Mouse (Mus musculus): ENCODE data around the gene Akt1s1. TPM values are rescaled to one million over a fixed set of nuclear protein-coding genes. Genes with fewer than 3 reads are reported as not detected.
"Not testable (repeated sequence)": the region's sequence is repeated elsewhere in the genome, so short reads cannot be mapped to it uniquely, and the experiment has no call there.

Gene Akt1s1
- polyA plus RNA-seq, 2 experiments, result 10.0 to 25.8 TPM

- TF ChIP-seq EP300 (IDR thresholded peaks at IDR 0.05; ENCODE audit: low read depth) (peak; percentile 42), CTCF (IDR thresholded peaks at IDR 0.05; ENCODE audit: low read depth) (no peak)
- Histone ChIP-seq H3K9ac (replicated peaks) (peak within 1 kb of the TSS; percentile 74), H3K27me3 (ENCODE audit: control insufficient read depth, insufficient read depth, low read length) (no peaks in the 10 kb centered on the region), H3K36me3 (replicated peaks; ENCODE audit: control insufficient read depth, insufficient read depth, low read depth) (no peaks in the 10 kb centered on the region; the same call in 1 of the 2 replicates), H3K27ac (peak within 1 kb of the TSS; percentile 75), H3K4me2 (ENCODE audit: low read depth) (peak within 1 kb of the TSS; percentile 86), H3K9me3 (ENCODE audit: control insufficient read depth, low read length) (no peaks in the 10 kb centered on the region), H3K4me3 (ENCODE audit: insufficient read depth in 1 of 2, low read depth in 2 of 2, low read length in 2 of 2) (peak within 1 kb of the TSS; percentile 52 to 69), H3K4me1 (replicated peaks; ENCODE audit: control insufficient read depth in 2 of 2, insufficient read depth in 2 of 2, low read length in 1 of 2) (peaks cover 6 to 20% of the 10 kb centered on the region in 2 experiments)
- peak; percentile 77 to 83 (median 78) for DNase-seq (ENCODE audit: low read depth in 3 of 3, low spot score in 3 of 3)
- ATAC-seq (ENCODE audit: insufficient read depth), result peak; percentile 86
- 9% methylated on average over 29 of the region's 29 CpGs for WGBS (ENCODE audit: insufficient replicate concordance)
These were observed 21.1 kb downstream of the Akt1s1 start, which contains the start of gene Ptov1 for GRCm38 (mm10) chr7:44869697-44870528. Gene Ptov1 (minus strand): TSS chr7:44869788.

- Histone ChIP-seq H3K4me3 (ENCODE audit: insufficient read depth in 1 of 2, low read depth in 2 of 2, low read length in 2 of 2) (no peak overlapping the region), H3K9ac (replicated peaks) (no peak overlapping the region), H3K4me2 (ENCODE audit: low read depth) (peak overlapping the region; percentile 86), H3K36me3 (replicated peaks; ENCODE audit: control insufficient read depth, insufficient read depth, low read depth) (no peaks in the 10 kb centered on the region), H3K9me3 (ENCODE audit: control insufficient read depth, low read length) (no peaks in the 10 kb centered on the region), H3K4me1 (replicated peaks; ENCODE audit: control insufficient read depth in 2 of 2, insufficient read depth in 2 of 2, low read length in 1 of 2) (peaks cover 6 to 21% of the 10 kb centered on the region in 2 experiments), H3K27me3 (ENCODE audit: control insufficient read depth, insufficient read depth, low read length) (no peaks in the 10 kb centered on the region), H3K27ac (no peak overlapping the region)
- ATAC-seq (ENCODE audit: insufficient read depth), result no peak
- no peak for TF ChIP-seq CTCF (IDR thresholded peaks at IDR 0.05; ENCODE audit: low read depth)
- no peak for DNase-seq (ENCODE audit: low read depth in 3 of 3, low spot score in 3 of 3)
- WGBS (ENCODE audit: insufficient replicate concordance), result 75% methylated on average over 6 of the region's 6 CpGs
These were observed 21.8 kb downstream of the Akt1s1 start for GRCm38 (mm10) chr7:44870614-44871013.

GRCm38 (mm10) chr7:44871181-44871580, 22.4 kb downstream of the Akt1s1 start:
- no peak overlapping the region for H3K9ac ChIP-seq (replicated peaks)
- no peak overlapping the region for H3K4me2 ChIP-seq (ENCODE audit: low read depth)
- no peak for ATAC-seq (ENCODE audit: insufficient read depth)
- H3K36me3 ChIP-seq (replicated peaks; ENCODE audit: control insufficient read depth, insufficient read depth, low read depth), result no peaks in the 10 kb centered on the region
- H3K9me3 ChIP-seq (ENCODE audit: control insufficient read depth, low read length), result no peaks in the 10 kb centered on the region
- no peaks in the 10 kb centered on the region for H3K27me3 ChIP-seq (ENCODE audit: control insufficient read depth, insufficient read depth, low read length)
- 63% methylated on average over 1 of the region's 1 CpGs for WGBS (ENCODE audit: insufficient replicate concordance)
- no peak for TF ChIP-seq EP300 (IDR thresholded peaks at IDR 0.05; ENCODE audit: low read depth)
- TF ChIP-seq CTCF (IDR thresholded peaks at IDR 0.05; ENCODE audit: low read depth), result no peak
- DNase-seq (ENCODE audit: low read depth in 3 of 3, low spot score in 3 of 3), result no peak
- no peak overlapping the region for H3K27ac ChIP-seq
- H3K4me3 ChIP-seq (ENCODE audit: insufficient read depth in 1 of 2, low read depth in 2 of 2, low read length in 2 of 2), result no peak overlapping the region
- peaks cover 6 to 18% of the 10 kb centered on the region in 2 experiments for H3K4me1 ChIP-seq (replicated peaks; ENCODE audit: control insufficient read depth in 2 of 2, insufficient read depth in 2 of 2, low read length in 1 of 2)

GRCm38 (mm10) chr7:44871774-44872173, 23.0 kb downstream of the Akt1s1 start:
- H3K9me3 ChIP-seq (ENCODE audit: control insufficient read depth, low read length); ATAC-seq (ENCODE audit: insufficient read depth): not testable (repeated sequence)
- WGBS (ENCODE audit: insufficient replicate concordance), result 82% methylated on average over 2 of the region's 2 CpGs

GRCm38 (mm10) chr7:44877833-44878232, 29.0 kb downstream of the Akt1s1 start:
- DNase-seq (ENCODE audit: low read depth in 3 of 3, low spot score in 3 of 3) (no peak), ATAC-seq (ENCODE audit: insufficient read depth) (no peak)
- no peaks in the 10 kb centered on the region for H3K9me3 ChIP-seq (ENCODE audit: control insufficient read depth, low read length)
- no peak overlapping the region for H3K27ac ChIP-seq
- WGBS (ENCODE audit: insufficient replicate concordance), result 82% methylated on average over 14 of the region's 14 CpGs
- no peak overlapping the region for H3K4me3 ChIP-seq (ENCODE audit: insufficient read depth in 1 of 2, low read depth in 2 of 2, low read length in 2 of 2)
- peaks cover 5% of the 10 kb centered on the region for H3K36me3 ChIP-seq (replicated peaks; ENCODE audit: control insufficient read depth, insufficient read depth, low read depth)
- no peak overlapping the region for H3K9ac ChIP-seq (replicated peaks)
- H3K4me2 ChIP-seq (ENCODE audit: low read depth), result no peak overlapping the region
- no peaks in the 10 kb centered on the region for H3K27me3 ChIP-seq (ENCODE audit: control insufficient read depth, insufficient read depth, low read length)
- TF ChIP-seq CTCF (IDR thresholded peaks at IDR 0.05; ENCODE audit: low read depth) (no peak), EP300 (IDR thresholded peaks at IDR 0.05; ENCODE audit: low read depth) (no peak)
- 0 out of 4 replicates have a peak, but pooled peaks cover 0 to 2% of the 10 kb centered on the region in 2 experiments for H3K4me1 ChIP-seq (replicated peaks; ENCODE audit: control insufficient read depth in 2 of 2, insufficient read depth in 2 of 2, low read length in 1 of 2)

More at GRCm38 (mm10) chr7:44871774-44872173, 23.0 kb downstream of the Akt1s1 start:
- H3K27ac ChIP-seq; DNase-seq (ENCODE audit: low read depth in 3 of 3, low spot score in 3 of 3); H3K4me2 ChIP-seq (ENCODE audit: low read depth); H3K4me3 ChIP-seq (ENCODE audit: insufficient read depth in 1 of 2, low read depth in 2 of 2, low read length in 2 of 2); H3K27me3 ChIP-seq (ENCODE audit: control insufficient read depth, insufficient read depth, low read length); H3K36me3 ChIP-seq (replicated peaks; ENCODE audit: control insufficient read depth, insufficient read depth, low read depth); H3K9ac ChIP-seq (replicated peaks): not testable (repeated sequence)
- H3K4me1 ChIP-seq (replicated peaks; ENCODE audit: control insufficient read depth in 2 of 2, insufficient read depth in 2 of 2, low read length in 1 of 2), result peaks cover 4 to 12% of the 10 kb centered on the region in 2 experiments

Measured in liver, embryonic 14.5 days (tissue).